Mouse (Mus musculus) ovary, postnatal 36 days (tissue): Measurements from ENCODE around the gene Hcn2.
"Not testable (repeated sequence)": the region's sequence is repeated elsewhere in the genome, so short reads cannot be mapped to it uniquely, and the experiment has no call there.

Experiments
- DNase-seq: peaks from one replicate; pipeline ENCODE4 v3.0.0; 2022; ENCODE audit warnings: low spot score, mixed read lengths

Gene Hcn2

DNA sequence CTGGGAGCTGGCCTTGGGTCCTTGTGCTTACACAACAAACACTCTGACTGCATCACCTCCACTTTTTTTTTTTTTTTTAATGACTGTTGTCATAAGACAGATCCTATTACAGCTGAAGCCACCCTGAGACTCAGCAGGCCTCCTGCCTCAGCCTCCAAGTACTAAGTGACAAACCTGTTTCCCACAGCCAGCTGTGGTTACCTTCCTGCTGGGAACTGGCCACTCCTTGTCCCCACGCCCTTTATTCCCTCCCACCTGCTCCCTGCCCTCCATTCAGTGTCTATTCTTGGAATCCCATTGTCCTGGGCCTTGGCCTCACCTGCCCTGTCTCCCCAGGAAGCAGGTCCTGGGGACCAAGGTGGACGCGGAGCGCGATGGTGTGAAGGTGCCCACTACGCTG lies 28.9 kb upstream of the Hcn2 start:
- peak; percentile 2 for DNase-seq

DNA sequence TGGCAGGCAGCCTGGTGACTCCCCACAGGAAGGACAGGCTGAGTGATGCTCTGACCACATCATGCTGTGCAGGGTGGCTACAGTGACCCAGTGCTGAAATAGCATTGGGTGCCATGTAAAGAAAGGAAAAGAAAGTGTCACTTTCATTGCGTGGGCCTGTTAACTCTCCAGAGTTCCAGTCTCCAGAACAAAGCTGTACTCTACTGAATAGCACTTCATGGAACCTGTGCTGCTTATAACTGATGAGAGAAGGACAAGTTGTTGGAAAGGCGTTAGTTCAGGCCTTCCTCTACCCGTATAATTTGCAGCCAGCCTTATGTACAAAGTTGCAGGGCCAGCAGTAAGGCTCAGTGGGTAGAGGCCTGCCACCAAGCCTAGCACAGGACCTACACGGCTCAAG lies 27.7 kb upstream of the Hcn2 start, which contains the start of gene Gzmm:
Gene Gzmm (plus strand): TSS at position 301 of the 400 bp plus-strand sequence.
- DNase-seq, result no peak

DNA sequence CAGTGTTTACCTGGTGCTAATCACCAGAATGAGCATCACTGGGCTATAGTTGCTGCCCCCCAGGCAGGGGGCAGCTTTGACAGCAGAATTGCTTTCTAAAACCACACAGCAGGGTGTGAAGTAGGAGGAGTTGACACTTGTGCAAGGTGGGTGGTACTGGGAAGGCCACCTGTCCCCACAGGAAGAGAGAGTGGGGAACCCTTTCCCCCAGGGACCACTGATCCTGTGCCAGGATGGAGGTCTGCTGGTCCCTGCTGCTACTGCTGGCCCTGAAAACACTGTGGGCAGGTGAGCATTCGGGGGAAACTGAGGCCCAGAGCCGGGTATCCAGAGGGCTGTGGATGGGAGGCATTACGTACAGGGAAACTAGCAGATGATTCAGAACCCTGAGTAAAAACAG lies 27.3 kb upstream of the Hcn2 start:
- DNase-seq, result no peak

DNA sequence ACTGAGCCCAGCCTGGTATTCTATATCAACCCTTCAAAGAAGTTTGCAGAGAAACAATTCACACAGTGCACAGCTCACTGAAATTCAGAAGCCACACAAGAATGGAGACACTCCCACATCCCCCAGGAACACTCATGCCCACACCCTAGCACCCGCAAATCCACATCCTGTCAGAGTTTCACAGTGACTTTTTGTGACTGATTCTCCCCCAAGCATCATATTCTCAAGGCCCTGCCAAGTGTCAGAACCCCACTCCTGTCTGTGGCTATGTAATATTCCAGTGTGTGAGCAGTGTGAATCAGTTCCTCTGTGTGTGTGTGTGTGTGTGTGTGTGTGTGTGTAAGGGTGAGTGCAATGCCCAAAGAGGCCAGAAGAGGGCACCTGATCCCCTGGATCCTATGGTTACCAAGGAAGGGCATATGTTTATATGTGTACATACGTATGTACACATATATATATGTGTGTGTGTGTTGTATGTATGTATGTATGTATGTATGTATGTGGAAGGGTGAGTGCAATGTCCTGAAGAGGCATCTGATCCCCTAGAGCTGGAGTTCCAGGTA lies 24.4 kb upstream of the Hcn2 start:
- no peak for DNase-seq

DNA sequence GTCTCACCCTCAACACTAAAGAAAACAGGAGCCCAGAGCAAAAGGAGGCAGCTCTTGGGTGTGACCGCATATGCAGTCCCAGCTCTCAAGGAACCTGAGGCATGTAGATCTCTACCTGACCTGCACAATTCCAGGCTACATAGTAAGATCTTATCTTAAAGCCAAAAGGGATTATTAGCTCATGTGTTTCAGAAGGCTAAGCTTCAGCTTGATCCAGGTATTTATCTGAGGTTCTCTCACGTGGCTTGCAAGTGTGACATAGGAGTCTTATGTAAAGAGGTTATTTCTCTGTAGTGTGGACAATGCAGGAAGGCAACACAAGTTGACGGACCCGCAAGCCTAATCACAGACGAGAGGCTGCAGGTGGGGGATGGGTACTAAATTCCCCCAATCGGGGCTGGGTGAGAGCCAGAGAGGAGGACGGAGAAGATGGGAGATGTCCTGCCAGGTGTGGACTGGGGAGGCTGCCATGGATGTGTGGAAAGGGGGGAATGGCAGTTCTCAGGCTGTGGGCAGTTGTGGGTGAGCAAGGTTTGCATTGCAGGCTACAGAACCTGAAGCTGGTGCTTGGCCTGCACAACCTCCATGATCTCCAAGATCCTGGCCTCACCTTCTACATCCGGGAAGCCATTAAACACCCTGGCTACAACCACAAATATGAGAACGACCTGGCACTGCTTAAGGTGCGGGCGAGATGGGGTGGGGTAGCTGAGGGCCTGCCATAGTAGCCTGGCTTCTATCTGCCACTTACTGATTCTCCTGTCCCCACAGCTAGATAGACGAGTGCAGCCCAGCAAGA lies 22.7 kb upstream of the Hcn2 start:
- DNase-seq, result peak; percentile 3

DNA sequence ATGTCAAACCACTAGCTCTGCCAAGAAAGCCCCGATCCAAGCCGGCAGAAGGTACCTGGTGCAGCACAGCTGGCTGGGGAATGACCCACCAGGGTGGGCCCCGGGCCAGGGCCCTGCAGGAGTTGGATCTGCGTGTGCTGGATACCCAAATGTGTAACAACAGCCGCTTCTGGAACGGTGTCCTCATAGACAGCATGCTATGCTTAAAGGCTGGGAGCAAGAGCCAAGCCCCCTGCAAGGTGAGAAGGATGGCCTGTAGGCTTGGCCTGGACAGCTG lies 22.1 kb upstream of the Hcn2 start:
- DNase-seq, result peak; percentile 4

DNA sequence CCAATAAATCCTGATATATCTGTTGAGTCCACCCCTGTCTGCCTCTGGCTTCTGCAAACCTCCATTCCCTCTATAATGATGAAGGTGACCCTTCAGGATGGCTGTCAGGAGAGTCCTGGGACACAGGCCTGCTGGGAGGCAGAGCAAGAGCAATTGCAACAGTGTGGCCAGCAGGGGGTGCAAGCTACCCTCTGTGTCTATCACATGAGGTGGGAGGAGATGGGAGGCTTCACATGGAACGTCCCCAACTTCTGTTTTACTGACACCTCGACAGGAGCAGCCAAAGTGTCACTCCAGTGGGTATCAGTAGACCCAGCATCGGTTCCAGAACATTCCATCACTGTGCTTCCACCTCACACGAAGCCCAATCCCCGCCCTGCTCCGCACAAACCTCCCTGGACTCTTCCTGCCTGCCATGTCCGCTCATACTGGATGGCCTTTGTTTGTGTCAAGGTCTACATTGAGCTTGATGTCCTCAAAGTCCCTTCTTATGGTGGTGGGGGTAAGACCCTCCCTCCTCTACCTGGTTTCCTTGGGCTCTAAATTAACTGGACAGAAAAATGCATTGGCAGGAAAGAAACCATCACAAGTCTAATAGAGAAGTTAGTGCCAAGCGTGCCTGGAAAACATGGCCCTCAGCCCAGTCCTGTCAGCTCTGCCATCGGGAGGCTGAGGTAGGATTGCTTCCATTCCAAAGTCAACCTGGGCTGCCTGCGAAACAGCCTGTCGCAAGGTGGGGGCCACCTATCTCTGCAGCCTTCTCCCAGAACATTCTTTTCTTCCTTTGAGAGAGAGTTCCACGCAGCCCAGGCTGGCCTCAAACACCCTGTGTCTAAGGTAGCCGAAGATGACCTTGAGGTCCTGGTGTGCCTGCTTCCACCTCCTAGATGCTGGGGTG lies 21.0 kb upstream of the Hcn2 start:
- DNase-seq, result peak; percentile 77

DNA sequence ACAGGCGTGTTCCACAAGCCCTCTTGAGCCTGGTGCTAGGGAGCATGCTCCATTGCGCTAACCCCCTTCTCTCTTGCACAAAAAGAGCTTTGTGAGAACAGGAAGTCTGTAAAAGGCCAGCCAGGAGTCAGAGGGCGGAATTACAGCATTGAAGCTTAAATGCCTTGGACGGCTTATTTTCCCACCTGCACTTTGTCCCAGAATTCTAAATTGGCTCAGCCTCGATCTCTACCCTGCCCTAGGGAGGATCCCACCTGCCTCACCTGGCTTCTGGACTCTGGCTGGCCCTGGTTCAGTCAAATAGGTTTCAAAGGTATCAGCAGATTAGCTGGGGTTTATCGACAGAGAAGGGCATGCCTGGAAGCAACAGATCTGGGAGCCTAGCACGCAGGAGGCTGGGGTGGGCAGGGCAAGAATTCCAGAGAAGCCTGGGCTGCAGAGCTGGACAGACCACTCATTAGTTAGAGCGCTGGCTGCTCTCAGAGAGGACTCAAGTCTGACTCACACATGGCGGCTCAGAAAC lies 20.2 kb upstream of the Hcn2 start:
- DNase-seq, result peak; percentile 4

DNA sequence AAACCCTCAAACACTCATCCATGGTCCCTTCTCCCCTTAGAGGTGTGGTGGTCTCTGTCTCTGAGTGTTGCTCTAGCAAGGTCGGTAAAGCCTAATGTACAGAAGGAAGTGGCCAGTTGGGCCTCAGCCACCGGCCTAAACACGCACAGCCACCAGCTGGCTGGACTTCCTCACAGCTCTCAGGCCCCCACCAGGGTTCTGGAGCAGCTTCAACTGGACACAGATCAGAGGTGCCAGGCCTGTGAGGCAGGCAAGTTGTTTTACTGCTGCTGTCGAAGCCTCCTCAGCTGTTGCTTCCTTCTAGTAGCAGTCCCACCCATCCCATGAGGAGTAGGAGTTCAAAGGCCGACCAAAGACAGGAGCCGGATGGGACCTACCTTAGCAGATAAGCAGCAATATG lies 18.5 kb upstream of the Hcn2 start:
- peak; percentile 3 for DNase-seq

DNA sequence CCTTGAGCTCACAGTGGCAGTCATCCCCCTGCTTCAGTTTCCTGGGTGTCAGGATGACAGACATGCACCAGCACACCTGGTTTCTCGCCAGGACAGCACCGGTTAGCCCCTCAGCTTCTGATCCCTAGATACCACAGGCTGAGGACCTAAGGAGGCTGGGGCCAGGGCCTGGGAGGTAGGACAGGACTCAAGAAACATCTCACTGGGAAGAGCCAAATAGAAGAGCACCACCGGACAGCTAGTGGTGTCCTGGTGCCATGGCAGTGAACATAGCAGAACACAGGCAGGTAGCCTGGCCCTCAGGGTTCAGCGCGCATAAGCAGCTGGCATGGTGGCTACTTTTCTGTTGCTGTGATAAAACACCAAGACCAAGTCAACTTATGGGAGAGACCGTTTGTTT lies 18.0 kb upstream of the Hcn2 start:
- no peak for DNase-seq

DNA sequence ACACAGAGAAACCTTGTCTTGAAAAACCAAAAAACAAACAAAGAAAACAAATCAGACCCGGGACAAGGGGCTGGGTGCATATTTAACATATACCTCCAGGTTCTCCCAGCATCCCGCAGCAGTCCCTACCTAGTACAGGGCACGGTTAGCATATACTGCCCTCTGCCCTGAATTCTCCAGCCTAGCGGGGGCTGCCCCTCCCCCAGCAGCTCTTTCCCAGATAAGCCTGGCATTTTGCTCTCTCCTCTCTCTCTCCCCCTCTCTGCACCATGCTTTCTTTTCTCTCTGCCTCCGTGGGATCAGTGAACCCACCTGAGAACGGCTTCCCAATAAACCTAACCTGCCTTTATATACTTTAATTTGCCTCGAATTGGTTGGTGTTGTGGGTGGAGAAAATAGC lies 15.8 kb upstream of the Hcn2 start:
- peak; percentile 29 for DNase-seq

DNA sequence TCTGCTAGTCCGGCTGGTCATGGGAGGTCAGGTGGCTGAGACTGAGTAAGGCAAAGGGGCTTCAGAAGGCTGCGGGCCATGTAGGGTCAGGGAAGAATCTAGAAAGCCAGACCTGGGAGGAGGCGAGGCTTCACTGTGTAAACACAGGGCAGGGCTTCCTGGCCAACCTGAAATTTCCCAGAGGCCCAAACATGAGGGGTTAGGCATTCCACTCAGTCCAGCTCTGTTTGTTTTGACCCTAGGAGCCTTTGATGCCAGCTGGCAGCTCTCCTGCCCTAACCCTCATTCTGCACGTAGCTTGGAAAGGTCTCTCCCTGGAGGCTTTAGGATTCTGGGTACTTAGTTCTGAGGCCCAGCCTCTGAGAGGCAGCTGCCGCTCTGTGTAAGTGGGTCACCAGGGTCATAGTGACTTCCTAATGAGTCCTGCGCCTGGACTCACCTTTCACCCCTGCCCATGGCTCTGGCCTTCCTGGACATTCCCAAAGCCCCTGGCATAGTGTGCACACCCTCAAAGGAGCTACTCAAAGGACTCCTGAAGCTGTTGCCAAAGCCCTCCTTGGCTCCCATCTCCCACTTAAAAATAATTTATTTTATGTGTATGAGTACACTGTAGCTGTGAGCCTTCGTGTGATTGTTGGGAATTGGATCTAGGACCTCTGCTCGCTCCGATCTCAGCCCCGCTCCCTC lies 14.8 kb upstream of the Hcn2 start:
- DNase-seq, result peak; percentile 32

DNA sequence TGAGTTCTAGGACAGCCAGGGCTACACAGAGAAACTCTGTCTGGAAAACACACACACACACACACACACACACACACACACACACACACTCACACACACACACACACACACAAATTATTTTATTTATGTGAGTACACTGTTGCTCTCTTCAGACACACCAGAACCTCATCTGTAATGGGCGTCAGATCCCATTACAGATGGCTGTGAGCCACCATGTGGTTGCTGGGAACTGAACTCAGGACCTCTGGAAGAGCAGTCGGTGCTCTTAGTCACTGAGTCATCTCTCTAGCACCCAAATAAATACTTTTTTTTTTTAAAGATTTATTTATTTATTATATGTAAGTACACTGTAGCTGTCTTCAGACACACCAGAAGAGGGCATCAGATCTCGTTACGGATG lies 13.5 kb upstream of the Hcn2 start:
- DNase-seq, result not testable (repeated sequence)

DNA sequence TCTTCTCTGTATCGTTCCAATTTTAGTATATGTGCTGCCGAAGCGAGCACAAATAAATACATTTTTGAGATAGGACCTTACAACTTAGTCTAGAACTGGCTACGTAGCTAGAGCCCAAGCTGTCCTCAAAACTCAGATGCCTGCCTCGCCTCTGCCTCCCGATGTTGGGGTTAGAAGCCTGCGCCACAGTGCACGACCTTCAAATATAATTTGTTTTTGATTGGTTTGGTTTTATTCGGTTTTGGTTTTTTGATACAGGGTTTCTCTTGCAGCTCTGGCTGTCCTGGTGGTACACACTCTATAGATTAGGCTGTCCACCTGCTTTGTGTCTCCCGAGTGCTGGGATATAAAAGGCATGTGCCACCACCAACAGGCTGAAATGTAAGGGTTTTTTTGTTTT lies 12.9 kb upstream of the Hcn2 start:
- DNase-seq, result peak; percentile 2

DNA sequence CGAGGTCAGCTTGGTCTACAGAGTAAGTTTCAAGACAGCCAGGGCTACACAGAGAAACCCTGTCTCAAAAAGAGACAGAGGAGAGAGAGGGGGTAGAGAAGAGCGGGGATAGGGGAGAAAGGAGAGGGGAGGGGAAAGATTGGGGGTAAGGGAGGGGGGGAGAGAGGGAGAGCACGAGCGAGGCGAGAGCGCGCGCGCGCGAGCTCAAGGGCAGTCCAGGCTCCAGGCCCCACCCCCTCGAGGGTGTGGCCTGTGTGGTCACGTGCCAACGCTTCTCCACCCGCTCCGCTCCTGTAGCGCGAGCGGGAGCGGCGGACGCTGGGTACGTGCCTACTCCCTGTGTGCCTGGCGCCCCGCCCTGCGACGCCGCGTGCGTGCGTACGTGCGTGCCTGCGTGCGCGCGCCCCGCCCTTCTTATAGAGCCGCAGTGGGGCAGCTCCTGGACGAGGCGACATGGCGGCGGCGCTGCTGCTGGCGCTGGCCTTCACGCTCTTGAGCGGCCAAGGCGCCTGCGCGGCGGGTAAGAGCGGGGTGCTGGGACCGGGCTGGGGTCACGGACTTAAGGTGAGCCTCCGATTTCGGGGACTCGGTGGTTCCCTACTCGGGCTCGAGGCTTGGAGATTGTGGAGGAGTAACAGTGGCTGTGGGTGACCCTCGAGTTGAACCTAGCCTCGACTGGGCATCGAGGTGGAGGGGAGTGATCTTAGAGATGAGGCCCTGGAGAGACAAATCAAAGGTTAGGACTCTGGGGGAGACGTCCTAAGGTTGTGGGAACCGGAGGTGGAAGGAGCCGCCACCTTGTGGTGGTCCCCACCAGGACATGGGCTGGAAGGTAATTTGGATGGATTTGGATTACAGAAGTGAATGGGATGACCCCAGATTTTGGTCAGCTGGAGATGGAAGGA lies 12.1 kb upstream of the Hcn2 start, which contains the start of gene Bsg:
Gene Bsg (plus strand): TSS at position 427 of the 905 bp plus-strand sequence.
- DNase-seq, result peak; percentile 99

DNA sequence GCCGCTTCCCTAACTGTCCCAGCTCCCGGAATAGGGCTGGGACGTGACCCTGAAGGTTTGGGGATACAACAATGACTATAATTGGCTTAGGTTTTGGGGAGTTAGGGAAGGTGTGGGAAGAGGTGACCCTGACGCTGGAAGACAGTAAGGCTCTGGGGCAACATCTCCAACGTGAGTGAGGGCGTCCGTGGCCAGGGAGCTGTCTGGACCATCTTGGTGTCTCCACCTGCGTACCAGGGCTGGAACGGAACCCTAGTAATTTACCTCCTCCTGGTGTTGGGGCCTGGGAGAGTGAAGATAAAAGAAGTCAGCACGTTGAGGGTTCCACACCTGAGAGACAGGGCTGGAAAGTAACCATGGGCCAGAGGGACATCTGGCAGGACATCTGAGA lies 11.5 kb upstream of the Hcn2 start:
- no peak for DNase-seq

DNA sequence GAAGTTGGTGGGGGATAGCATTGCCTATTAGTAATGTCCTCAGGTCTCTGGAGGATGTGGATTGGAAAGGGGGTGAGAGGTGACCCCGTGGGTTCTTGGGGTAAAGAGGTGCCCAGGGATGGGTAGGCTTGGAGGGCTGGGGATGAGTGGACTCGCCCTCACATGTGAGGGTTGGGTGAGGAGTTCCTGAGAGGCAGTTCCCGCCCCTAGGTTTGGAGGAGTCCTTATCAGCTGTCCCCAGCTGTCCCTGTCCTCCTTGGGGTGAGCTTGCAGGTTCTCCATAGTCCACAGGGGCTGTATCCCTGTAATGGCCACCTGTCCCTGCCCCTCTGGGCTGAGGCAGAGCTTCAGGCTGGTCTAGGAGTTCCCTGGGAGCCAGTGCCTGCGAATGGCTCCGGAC lies 10.5 kb upstream of the Hcn2 start:
- peak; percentile 2 for DNase-seq

DNA sequence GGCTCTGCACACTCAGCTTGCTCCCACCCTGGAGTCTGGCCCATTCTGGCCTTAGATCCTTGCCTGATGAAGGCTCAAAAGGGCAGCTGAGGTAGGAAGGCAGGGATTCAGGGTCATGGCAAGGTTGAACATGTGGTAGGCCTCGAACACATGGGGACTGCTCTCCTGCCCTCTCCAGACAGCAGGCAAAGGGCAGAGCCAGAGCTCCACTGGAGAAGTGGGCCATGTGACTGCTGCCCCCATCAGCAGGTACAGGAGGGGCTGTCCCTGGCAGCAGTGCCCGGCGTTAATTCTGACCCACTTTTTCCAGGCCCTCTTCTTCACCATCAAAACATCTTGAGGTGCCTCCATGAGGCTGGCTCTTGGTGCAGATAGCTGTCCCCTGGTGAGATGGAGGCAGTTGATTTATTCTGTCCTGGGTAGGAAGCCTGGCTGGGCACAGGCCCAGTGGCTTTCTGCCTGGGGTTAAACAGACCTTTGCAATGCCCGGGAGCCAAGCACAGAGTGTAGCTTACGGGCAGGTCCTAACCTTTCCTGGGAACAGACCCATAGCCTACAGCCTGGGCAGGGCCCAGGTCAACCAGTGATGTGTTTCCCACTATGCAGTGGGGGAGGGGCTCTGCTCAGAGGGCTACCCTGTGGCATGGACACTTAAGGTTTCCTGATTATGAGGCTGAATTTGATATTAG lies 9.9 kb upstream of the Hcn2 start:
- DNase-seq, result peak; percentile 5

DNA sequence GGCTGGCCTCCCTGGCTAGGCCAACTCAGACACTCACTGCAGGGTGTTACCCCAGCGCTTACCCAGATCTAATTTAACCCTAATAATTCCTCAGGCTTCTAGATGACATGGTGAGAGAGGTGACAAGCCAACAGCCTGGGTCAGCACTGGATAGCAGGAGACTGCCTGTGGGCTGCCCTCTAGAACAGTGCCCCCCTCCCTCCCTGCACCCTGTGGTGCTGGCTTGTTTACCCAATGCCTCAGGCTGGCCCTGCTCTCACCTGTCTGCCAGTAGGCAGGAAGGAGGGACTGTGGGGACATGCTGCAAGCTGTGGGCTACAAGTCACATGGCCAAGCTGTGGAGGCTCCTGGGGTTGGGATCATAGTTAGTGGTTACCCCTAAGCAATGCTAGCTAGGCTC lies 9.3 kb upstream of the Hcn2 start:
- DNase-seq, result peak; percentile 5

DNA sequence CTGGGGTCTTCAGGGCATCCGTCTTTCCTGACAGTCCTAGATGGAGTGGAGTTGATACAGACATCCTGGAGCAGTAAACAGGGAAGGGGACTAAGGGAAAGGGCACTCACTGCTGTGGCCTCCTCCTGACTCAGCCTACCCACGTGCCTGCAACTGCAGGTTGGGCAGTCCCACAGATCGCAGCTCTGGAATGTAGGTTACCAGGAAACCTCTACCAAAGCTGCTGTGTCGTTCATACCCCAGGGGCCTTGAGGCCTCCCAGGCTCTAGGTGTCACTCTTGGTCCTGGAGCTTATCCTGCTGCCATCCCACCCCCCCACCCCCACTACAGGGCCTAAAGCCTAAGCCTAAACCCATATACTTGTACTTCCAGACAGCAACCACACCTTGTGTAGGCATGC lies 8.7 kb upstream of the Hcn2 start:
- peak; percentile 2 for DNase-seq

DNA sequence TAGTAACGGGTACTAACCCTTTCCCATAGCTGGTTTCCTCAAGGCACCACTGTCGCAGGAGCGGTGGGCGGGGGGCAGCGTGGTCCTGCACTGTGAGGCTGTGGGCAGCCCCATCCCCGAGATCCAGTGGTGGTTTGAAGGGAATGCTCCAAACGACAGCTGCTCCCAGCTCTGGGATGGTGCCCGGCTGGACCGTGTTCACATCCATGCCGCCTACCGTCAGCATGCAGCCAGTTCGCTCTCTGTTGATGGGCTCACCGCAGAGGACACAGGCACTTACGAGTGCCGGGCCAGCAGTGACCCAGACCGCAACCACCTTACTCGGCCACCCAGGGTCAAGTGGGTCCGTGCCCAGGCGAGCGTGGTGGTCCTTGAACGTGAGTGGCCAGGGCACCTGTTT lies 7.8 kb upstream of the Hcn2 start:
- DNase-seq, result peak; percentile 6
